Mouse (Mus musculus): Measurements from ENCODE around the gene Iqcg. TPM values are rescaled to one million over a fixed set of nuclear protein-coding genes. Genes with fewer than 3 reads are reported as not detected.

Gene Iqcg
- polyA plus RNA-seq, 1 experiment from 2014 or later = 2.4 TPM

DNA sequence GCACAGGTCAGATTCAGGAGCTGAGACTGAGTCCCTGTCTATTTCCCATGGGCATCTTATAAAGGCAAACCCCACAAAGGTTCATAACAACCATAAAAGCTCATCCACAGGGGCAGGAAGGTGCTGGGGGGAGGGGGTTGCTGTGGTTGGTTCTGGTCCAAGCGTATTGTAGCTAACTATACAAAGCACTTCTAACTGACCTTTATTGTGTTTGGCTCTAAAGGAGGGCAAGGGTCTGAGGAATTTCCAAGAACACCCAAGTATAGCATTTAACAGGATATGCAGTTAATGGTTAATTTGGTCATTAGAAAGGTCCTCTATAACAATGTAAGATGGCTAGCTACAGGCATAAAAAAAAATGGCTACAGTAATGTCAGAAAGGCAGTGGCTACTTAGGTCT is 13.3 kb downstream of the Iqcg start:
- Histone ChIP-seq H3K9me3 (replicated peaks; ENCODE audit: control insufficient read depth, low read length) (no peaks in the 10 kb centered on the region), H3K27ac (ENCODE audit: low read length) (no peak overlapping the region), H3K9ac (ENCODE audit: low read length) (no peak overlapping the region), H3K4me3 (replicated peaks; ENCODE audit: low read length) (no peak overlapping the region), H3K27me3 (ENCODE audit: control insufficient read depth, insufficient read depth, low read length) (no peaks in the 10 kb centered on the region), H3K4me2 (ENCODE audit: low read depth, low read length) (no peak overlapping the region), H3K4me1 (ENCODE audit: control insufficient read depth, insufficient read depth, low read length) (no peaks in the 10 kb centered on the region), H3K36me3 (ENCODE audit: control insufficient read depth, insufficient read depth, low read length) (no peaks in the 10 kb centered on the region)
- 77% methylated on average over 1 of the region's 1 CpGs for WGBS
- no peak for ATAC-seq (ENCODE audit: insufficient read depth, low FRiP score)

DNA sequence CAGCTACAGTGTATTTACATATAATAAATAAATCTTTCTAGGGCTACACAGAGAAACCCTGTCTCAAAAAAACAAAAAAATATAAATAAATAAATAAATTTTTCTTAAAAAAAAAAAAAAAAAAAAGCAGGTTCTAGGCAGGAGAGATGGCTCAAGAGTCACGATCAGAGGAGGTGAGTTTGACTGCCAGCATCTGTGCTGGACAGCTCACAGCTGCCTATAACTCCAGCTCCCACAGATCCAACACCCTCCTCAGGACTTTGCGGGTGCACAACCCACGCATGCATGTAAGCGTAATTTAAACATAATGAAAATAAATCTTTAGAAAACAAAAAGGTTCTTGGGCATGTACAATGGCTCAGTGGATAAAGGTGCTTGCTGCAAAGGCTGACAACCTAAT is 20.0 kb downstream of the Iqcg start:
- Histone ChIP-seq H3K4me1 (ENCODE audit: control insufficient read depth, insufficient read depth, low read length) (no peaks in the 10 kb centered on the region), H3K4me2 (ENCODE audit: low read depth, low read length) (no peak overlapping the region), H3K27ac (ENCODE audit: low read length) (no peak overlapping the region), H3K9me3 (replicated peaks; ENCODE audit: control insufficient read depth, low read length) (no peaks in the 10 kb centered on the region), H3K36me3 (ENCODE audit: control insufficient read depth, insufficient read depth, low read length) (no peaks in the 10 kb centered on the region), H3K9ac (ENCODE audit: low read length) (no peak overlapping the region), H3K4me3 (replicated peaks; ENCODE audit: low read length) (no peak overlapping the region), H3K27me3 (ENCODE audit: control insufficient read depth, insufficient read depth, low read length) (no peaks in the 10 kb centered on the region)
- no peak for ATAC-seq (ENCODE audit: insufficient read depth, low FRiP score)
- WGBS = 65% methylated on average over 4 of the region's 4 CpGs

DNA sequence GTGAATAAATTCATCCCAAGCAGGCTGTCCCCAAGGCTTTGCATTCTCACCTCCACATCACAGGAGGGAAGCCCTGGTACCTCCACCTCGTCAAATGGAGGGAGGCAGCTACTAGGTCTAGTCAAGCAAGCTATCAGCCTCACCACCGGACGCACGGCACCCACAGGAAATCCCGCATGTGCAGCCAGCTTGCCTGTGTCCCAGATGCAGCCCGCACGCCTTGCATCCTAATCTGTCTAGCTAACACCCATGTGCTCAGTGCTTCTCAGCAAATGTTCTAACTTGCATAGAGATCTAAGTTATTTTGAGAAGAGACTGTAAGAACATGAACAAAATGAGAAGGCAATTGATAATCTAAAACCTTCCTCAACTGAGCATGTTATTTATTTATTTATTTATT is 29.7 kb downstream of the Iqcg start:
- no peaks in the 10 kb centered on the region for H3K36me3 ChIP-seq (ENCODE audit: control insufficient read depth, insufficient read depth, low read length)
- H3K27me3 ChIP-seq (ENCODE audit: control insufficient read depth, insufficient read depth, low read length) = no peaks in the 10 kb centered on the region
- H3K9me3 ChIP-seq (replicated peaks; ENCODE audit: control insufficient read depth, low read length) = no peaks in the 10 kb centered on the region
- ATAC-seq (ENCODE audit: insufficient read depth, low FRiP score) = no peak
- H3K4me3 ChIP-seq (replicated peaks; ENCODE audit: low read length) = no peak overlapping the region
- no peak overlapping the region for H3K9ac ChIP-seq (ENCODE audit: low read length)
- 0 out of 2 replicates have a peak, but pooled peaks cover 3% of the 10 kb centered on the region for H3K4me1 ChIP-seq (ENCODE audit: control insufficient read depth, insufficient read depth, low read length)
- WGBS = 81% methylated on average over 7 of the region's 7 CpGs
- no peak overlapping the region for H3K27ac ChIP-seq (ENCODE audit: low read length)
- H3K4me2 ChIP-seq (ENCODE audit: low read depth, low read length) = no peak overlapping the region

DNA sequence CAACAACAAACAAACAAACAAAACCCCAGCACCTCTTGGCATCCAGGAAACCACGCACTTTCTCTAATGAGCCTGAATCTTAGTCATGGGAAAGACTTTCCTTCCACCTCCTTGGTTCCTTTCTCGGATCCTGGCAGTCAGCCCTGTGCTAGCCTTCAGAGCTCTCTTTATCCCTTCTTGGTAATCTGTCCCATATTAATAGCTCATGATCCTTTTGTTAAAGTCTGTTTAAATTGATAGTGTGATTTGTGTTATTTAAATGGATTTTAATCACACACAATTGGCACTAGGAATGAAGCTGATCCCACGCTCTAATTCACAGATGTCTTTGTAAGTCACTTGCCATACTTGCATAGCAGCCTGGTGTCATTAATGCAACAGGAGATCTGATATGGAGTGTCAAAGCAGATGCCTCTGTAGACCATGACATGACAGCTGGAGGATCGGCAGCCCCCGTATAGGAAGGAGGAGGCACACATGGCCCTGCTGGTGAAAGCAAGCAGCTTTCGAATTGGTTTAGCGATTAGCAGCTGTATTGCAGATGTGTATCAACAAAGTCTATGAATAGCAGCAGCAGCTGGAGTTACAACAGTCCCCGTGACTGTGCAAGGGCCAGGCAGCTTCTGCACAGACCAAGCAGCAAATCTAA is 31.4 kb downstream of the Iqcg start:
- Histone ChIP-seq H3K9me3 (replicated peaks; ENCODE audit: control insufficient read depth, low read length) (no peaks in the 10 kb centered on the region), H3K9ac (ENCODE audit: low read length) (no peak overlapping the region), H3K27me3 (ENCODE audit: control insufficient read depth, insufficient read depth, low read length) (no peaks in the 10 kb centered on the region), H3K4me1 (ENCODE audit: control insufficient read depth, insufficient read depth, low read length) (0 out of 2 replicates have a peak, but pooled peaks cover 3% of the 10 kb centered on the region), H3K4me2 (ENCODE audit: low read depth, low read length) (no peak overlapping the region), H3K36me3 (ENCODE audit: control insufficient read depth, insufficient read depth, low read length) (no peaks in the 10 kb centered on the region), H3K4me3 (replicated peaks; ENCODE audit: low read length) (no peak overlapping the region), H3K27ac (ENCODE audit: low read length) (no peak overlapping the region)
- ATAC-seq (ENCODE audit: insufficient read depth, low FRiP score) = peak; percentile 56
- WGBS = 49% methylated on average over 8 of the region's 8 CpGs

DNA sequence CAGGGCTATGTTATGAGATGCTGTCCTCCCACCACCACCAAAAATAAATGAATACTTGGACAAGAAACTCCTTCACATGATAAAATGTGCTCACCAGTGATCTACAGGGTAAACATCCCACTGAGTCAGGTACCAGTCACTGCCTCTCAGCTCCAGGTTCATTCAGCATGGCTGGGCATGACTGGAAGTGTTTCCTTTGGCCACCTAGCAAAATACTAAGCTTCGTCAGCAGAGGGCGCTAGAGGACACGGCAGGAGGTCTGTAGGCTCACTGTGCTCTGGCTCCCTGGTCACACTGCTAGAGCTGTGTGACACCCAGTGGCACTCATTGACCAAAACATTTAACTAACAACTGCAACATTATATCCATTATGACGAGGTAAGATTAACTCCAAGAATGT is 32.3 kb downstream of the Iqcg start:
- no peaks in the 10 kb centered on the region for H3K9me3 ChIP-seq (replicated peaks; ENCODE audit: control insufficient read depth, low read length)
- no peak overlapping the region for H3K27ac ChIP-seq (ENCODE audit: low read length)
- no peak overlapping the region for H3K4me2 ChIP-seq (ENCODE audit: low read depth, low read length)
- ATAC-seq (ENCODE audit: insufficient read depth, low FRiP score) = peak; percentile 77
- H3K36me3 ChIP-seq (ENCODE audit: control insufficient read depth, insufficient read depth, low read length) = no peaks in the 10 kb centered on the region
- H3K27me3 ChIP-seq (ENCODE audit: control insufficient read depth, insufficient read depth, low read length) = no peaks in the 10 kb centered on the region
- H3K4me1 ChIP-seq (ENCODE audit: control insufficient read depth, insufficient read depth, low read length) = peaks cover 3% of the 10 kb centered on the region; the same call in 1 of the 2 replicates
- WGBS = 4% methylated on average over 4 of the region's 4 CpGs
- no peak overlapping the region for H3K4me3 ChIP-seq (replicated peaks; ENCODE audit: low read length)
- H3K9ac ChIP-seq (ENCODE audit: low read length) = no peak overlapping the region

DNA sequence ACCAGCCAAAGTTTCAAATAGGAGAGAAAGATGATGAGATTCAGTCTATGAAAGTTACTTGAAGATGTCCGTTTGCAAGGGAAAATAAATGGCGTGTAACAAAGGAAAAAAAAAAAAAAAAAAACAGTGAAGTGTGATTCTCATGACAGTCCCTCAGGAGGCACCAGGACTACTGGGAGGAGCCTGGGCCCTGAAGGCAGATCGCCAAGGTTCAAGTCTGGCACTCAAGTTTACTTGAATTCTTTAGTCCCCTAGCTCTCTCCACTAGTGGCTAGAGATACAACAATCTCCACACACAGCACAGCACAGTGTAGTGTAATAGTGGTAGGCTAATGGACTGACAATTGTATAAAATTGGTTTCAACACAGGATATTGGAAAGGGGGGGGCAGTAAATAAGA is 34.6 kb downstream of the Iqcg start:
- H3K27ac ChIP-seq (ENCODE audit: low read length) = no peak overlapping the region
- no peak overlapping the region for H3K9ac ChIP-seq (ENCODE audit: low read length)
- H3K4me2 ChIP-seq (ENCODE audit: low read depth, low read length) = no peak overlapping the region
- H3K4me1 ChIP-seq (ENCODE audit: control insufficient read depth, insufficient read depth, low read length) = peaks cover 9% of the 10 kb centered on the region; the same call in 1 of the 2 replicates
- no peaks in the 10 kb centered on the region for H3K9me3 ChIP-seq (replicated peaks; ENCODE audit: control insufficient read depth, low read length)
- no peak overlapping the region for H3K4me3 ChIP-seq (replicated peaks; ENCODE audit: low read length)
- no peaks in the 10 kb centered on the region; the same call in 1 of the 2 replicates for H3K36me3 ChIP-seq (ENCODE audit: control insufficient read depth, insufficient read depth, low read length)
- 74% methylated on average over 3 of the region's 3 CpGs for WGBS
- no peaks in the 10 kb centered on the region for H3K27me3 ChIP-seq (ENCODE audit: control insufficient read depth, insufficient read depth, low read length)
- no peak for ATAC-seq (ENCODE audit: insufficient read depth, low FRiP score)

DNA sequence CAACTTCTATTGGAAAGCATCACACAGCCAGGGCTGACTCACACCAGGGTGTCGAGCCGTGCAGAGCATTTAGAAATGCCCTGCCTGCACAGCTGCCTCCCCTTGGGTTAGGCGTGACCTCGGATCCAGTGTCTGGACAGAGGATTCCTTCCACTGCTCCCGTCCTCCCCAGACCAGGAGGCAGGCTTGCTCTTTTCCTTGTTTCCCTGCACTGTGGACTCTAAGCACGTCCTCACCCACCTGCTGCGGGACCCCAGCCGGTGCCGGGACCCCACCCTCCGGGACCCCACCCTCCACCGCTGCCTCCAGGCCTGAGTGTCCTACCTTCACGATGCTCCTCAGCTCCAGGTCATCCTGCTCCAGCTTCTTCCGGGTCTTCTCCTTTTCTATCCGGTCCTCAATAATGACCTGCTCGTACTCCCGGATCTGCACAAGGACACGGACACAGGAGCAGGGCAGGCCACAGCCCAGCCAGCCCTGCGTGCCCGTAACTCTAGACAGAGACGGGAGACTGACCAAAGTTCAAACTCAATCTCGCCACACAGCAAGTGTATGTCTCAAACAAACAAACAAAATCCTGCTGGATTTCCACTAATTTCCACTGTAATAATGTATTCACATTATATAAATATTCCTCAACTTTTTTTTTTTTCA is 36.8 kb downstream of the Iqcg start:
- Histone ChIP-seq H3K4me1 (ENCODE audit: control insufficient read depth, insufficient read depth, low read length) (peaks cover 6% of the 10 kb centered on the region; the same call in 1 of the 2 replicates), H3K9me3 (replicated peaks; ENCODE audit: control insufficient read depth, low read length) (no peaks in the 10 kb centered on the region), H3K36me3 (ENCODE audit: control insufficient read depth, insufficient read depth, low read length) (no peaks in the 10 kb centered on the region; the same call in 1 of the 2 replicates), H3K27ac (ENCODE audit: low read length) (no peak overlapping the region), H3K9ac (ENCODE audit: low read length) (peak overlapping the region; percentile 7; the same call in 1 of the 2 replicates), H3K4me2 (ENCODE audit: low read depth, low read length) (no peak overlapping the region), H3K27me3 (ENCODE audit: control insufficient read depth, insufficient read depth, low read length) (no peaks in the 10 kb centered on the region), H3K4me3 (replicated peaks; ENCODE audit: low read length) (no peak overlapping the region)
- ATAC-seq (ENCODE audit: insufficient read depth, low FRiP score) = no peak
- WGBS = 56% methylated on average over 21 of the region's 21 CpGs

DNA sequence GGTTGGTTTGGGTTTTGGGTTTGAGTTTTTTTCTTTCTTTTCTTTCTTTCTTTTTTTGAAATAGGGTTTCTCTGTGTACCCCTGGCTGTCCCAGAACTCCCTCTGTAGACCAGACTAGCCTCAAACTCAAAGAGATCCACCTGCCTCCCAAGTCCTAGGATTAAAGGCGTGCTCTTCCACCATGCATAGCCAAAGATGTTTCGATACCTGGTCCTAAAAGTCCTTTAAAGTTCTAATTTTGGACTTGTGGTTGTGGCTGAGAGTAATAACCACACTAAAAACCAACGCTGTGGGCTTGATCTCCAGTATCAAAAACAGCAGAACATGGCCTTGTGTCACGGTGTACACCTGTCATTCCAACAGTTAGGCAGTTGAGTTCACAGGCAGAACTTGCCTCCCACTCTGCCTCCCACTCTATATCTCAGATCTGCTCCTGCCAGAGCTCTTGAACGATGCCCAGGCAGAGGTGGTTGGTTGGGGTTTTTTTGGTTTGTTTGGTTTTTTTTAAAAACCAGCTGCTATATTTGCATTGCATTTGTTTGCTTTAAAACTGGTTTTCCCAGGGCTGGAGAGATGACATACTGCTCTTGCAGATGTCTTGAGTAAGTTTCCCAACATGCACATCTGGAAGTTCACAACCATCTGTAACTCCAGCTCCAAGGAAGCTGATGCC is 38.2 kb downstream of the Iqcg start:
- Histone ChIP-seq H3K27me3 (ENCODE audit: control insufficient read depth, insufficient read depth, low read length) (no peaks in the 10 kb centered on the region), H3K36me3 (ENCODE audit: control insufficient read depth, insufficient read depth, low read length) (peaks cover 11% of the 10 kb centered on the region; the same call in 1 of the 2 replicates), H3K9ac (ENCODE audit: low read length) (no peak overlapping the region), H3K4me3 (replicated peaks; ENCODE audit: low read length) (no peak overlapping the region), H3K4me1 (ENCODE audit: control insufficient read depth, insufficient read depth, low read length) (peaks cover 6% of the 10 kb centered on the region; the same call in 1 of the 2 replicates), H3K4me2 (ENCODE audit: low read depth, low read length) (no peak overlapping the region), H3K27ac (ENCODE audit: low read length) (no peak overlapping the region), H3K9me3 (replicated peaks; ENCODE audit: control insufficient read depth, low read length) (no peaks in the 10 kb centered on the region)
- WGBS = 74% methylated on average over 5 of the region's 5 CpGs
- peak; percentile 64; the same call in 1 of the 2 replicates for ATAC-seq (ENCODE audit: insufficient read depth, low FRiP score)

DNA sequence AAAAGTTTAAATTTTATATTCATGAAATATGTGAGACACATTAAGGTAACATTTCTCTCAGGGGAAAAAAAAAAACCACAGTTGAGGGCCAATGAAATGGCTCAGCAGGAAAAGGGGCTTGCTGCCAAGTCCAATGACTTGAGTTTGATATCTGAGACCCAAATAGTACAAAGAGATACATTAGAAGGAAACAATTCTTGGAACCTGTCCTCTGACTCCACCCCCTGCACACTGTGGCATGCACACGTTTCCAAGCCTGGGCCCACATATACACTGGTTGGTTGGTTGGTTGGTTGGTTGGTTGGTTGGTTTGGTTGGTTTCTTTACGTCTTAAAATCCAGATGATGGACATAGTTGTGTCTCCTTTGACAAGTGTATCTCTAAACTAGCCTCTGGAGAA is 40.0 kb downstream of the Iqcg start:
- ATAC-seq (ENCODE audit: insufficient read depth, low FRiP score) = no peak
- no peak overlapping the region for H3K27ac ChIP-seq (ENCODE audit: low read length)
- H3K4me3 ChIP-seq (replicated peaks; ENCODE audit: low read length) = no peak overlapping the region
- peaks cover 11% of the 10 kb centered on the region; the same call in 1 of the 2 replicates for H3K36me3 ChIP-seq (ENCODE audit: control insufficient read depth, insufficient read depth, low read length)
- no peaks in the 10 kb centered on the region for H3K9me3 ChIP-seq (replicated peaks; ENCODE audit: control insufficient read depth, low read length)
- peaks cover 6% of the 10 kb centered on the region; the same call in 1 of the 2 replicates for H3K4me1 ChIP-seq (ENCODE audit: control insufficient read depth, insufficient read depth, low read length)
- H3K27me3 ChIP-seq (ENCODE audit: control insufficient read depth, insufficient read depth, low read length) = no peaks in the 10 kb centered on the region
- no peak overlapping the region for H3K9ac ChIP-seq (ENCODE audit: low read length)
- 85% methylated on average over 2 of the region's 2 CpGs for WGBS
- no peak overlapping the region for H3K4me2 ChIP-seq (ENCODE audit: low read depth, low read length)

Data from stomach, embryonic 16.5 days (tissue).